Mouse (Mus musculus) myocyte (in vitro differentiated cells): ENCODE measurements at regions not wholly inside any gene's neighbourhood (a gene's known extent, or its start where the extent isn't known, plus 50 kb on each side); places are given as distances from the start of the nearest gene placed in this dataset.

Source experiments
- H3K27me3 ChIP-seq: one replicate; pipeline ENCODE4 v1.6.1; 2011; ENCODE audit not compliant: control insufficient read depth, insufficient read depth, insufficient read length
- H3K36me3 ChIP-seq: one replicate; pipeline ENCODE4 v1.6.1; 2011; ENCODE audit not compliant: control insufficient read depth, insufficient read depth
- H3K4me2 ChIP-seq: one replicate; pipeline ENCODE4 v1.6.1; 2011; ENCODE audit warnings: low read depth, control low read depth
- H3K4me3 ChIP-seq: one replicate; pipeline ENCODE4 v1.5.1; 2011; ENCODE audit warnings: mild to moderate bottlenecking, control low read depth, moderate library complexity
- H3K79me2 ChIP-seq: one replicate; pipeline ENCODE4 v1.6.1; 2011; ENCODE audit not compliant: control insufficient read depth, insufficient read depth
- H3ac ChIP-seq: one replicate; pipeline ENCODE4 v1.6.1; 2011; ENCODE audit not compliant: control insufficient read depth, insufficient read length
- CEBPB ChIP-seq: IDR thresholded peaks from 2 replicates; pipeline ENCODE4 v1.6.1; 2011; ENCODE audit warnings: mild to moderate bottlenecking, moderate library complexity; ENCODE audit not compliant: poor library complexity, insufficient read depth, severe bottlenecking
- E2F4 ChIP-seq: IDR thresholded peaks from one replicate; pipeline ENCODE4 v1.6.1; 2011; ENCODE audit warnings: mild to moderate bottlenecking, control low read depth, moderate library complexity; ENCODE audit not compliant: insufficient read depth
- MAX ChIP-seq: IDR thresholded peaks from one replicate; pipeline ENCODE4 v1.6.1; 2011; ENCODE audit warnings: low read depth, mild to moderate bottlenecking, control low read depth
- MYOD1 ChIP-seq, 3 experiments: IDR thresholded peaks; one replicate each; pipeline ENCODE4 v1.6.1; 2011; ENCODE audit warnings: control low read depth in 2 of 3, low read depth in 2 of 3, mild to moderate bottlenecking in 2 of 3, moderate library complexity in 1 of 3; ENCODE audit not compliant: insufficient read length in 2 of 3, control insufficient read depth in 1 of 3
- MYOG ChIP-seq, 3 experiments: IDR thresholded peaks; one replicate each; pipeline ENCODE4 v1.6.1; 2011; ENCODE audit warnings: control low read depth in 2 of 3, low read depth in 2 of 3, mild to moderate bottlenecking in 2 of 3; ENCODE audit not compliant: insufficient read length in 2 of 3, control insufficient read depth in 1 of 3, insufficient read depth in 1 of 3
- POLR2A ChIP-seq: IDR thresholded peaks from one replicate; pipeline ENCODE4 v1.6.1; 2011; ENCODE audit warnings: low read depth, mild to moderate bottlenecking, control low read depth, moderate library complexity; ENCODE audit not compliant: insufficient read length
- POLR2AphosphoS2 ChIP-seq: IDR thresholded peaks from one replicate; pipeline ENCODE4 v1.6.1; 2011; ENCODE audit warnings: low read depth, control low read depth; ENCODE audit not compliant: insufficient read length
- REST ChIP-seq: IDR thresholded peaks from one replicate; pipeline ENCODE4 v1.6.1; 2011; ENCODE audit warnings: mild to moderate bottlenecking, control low read depth, moderate library complexity; ENCODE audit not compliant: insufficient read depth, insufficient read length
- SRF ChIP-seq: IDR thresholded peaks from one replicate; pipeline ENCODE4 v1.6.1; 2011; ENCODE audit warnings: low read depth; ENCODE audit not compliant: control insufficient read depth, insufficient read length
- TCF12 ChIP-seq: IDR thresholded peaks from one replicate; pipeline ENCODE4 v1.6.1; 2011; ENCODE audit warnings: mild to moderate bottlenecking, control low read depth; ENCODE audit not compliant: poor library complexity, insufficient read depth, severe bottlenecking
- TCF3 ChIP-seq: IDR thresholded peaks from one replicate; pipeline ENCODE4 v1.6.1; 2011; ENCODE audit warnings: low read depth, control low read depth; ENCODE audit not compliant: insufficient read length
- USF1 ChIP-seq: IDR thresholded peaks from one replicate; pipeline ENCODE4 v1.6.1; 2011; ENCODE audit warnings: low read depth, mild to moderate bottlenecking, control low read depth, moderate library complexity

DNA sequence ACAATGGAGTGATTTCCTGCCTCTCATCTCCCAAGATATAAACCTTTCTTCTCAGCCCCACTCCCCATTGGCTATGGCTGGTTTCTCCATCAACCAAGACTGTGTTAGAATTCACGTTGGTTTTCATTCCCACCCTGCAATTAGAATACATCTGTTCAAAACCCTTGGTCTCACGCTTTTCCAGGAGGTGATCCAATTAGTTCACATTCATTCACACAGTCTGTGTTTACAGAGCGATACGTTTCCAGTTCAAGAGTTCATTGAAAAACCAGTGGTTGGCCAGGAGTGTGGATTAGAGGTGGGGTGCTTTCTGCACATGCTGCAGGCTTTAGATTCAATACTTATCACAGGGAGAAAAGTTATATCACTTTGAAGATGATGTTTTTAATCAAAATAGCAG lies 412.5 kb downstream of the D3Ertd751e start:
- no peaks in the 10 kb centered on the region for H3K36me3 ChIP-seq
- no peak overlapping the region for H3K4me3 ChIP-seq
- no peak overlapping the region for H3K4me2 ChIP-seq
- H3ac ChIP-seq = no peak overlapping the region
- no peak for TF ChIP-seq E2F4
- TF ChIP-seq TCF12 = no peak
- no peak for TF ChIP-seq POLR2A
- no peak for TF ChIP-seq MYOG (IDR thresholded peaks at IDR 0.05; ENCODE audit: control insufficient read depth in 1 of 3, insufficient read depth in 1 of 3, insufficient read length in 2 of 3, low read depth in 2 of 3)
- no peak for TF ChIP-seq MYOD1 (IDR thresholded peaks at IDR 0.05; ENCODE audit: control insufficient read depth in 1 of 3, insufficient read length in 2 of 3, low read depth in 2 of 3)
- no peak for TF ChIP-seq TCF3
- TF ChIP-seq SRF = no peak
- H3K27me3 ChIP-seq = no peaks in the 10 kb centered on the region
- no peaks in the 10 kb centered on the region for H3K79me2 ChIP-seq

DNA sequence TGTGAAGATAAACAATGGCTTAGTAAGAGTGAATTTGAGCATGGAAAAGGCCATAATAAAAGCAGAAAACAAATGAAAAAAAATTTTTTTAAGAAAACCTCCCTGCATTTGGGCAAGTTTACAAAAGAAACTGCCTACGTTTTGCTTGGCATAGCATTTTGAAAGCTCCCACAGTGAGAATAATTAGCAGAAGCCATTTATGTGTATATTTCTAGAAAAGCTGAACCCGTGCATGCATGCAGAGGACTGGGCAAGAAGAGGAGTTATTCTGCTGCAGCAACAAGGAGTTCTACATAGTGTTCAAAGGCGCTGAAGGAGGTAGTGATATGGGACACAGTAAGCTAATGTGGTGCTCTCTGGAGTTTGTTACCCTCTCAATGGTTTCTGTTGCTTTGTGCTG lies 421.3 kb downstream of the D3Ertd751e start:
- H3K4me2 ChIP-seq = no peak overlapping the region
- H3K36me3 ChIP-seq = no peaks in the 10 kb centered on the region
- no peaks in the 10 kb centered on the region for H3K27me3 ChIP-seq
- H3K4me3 ChIP-seq = no peak overlapping the region
- no peak overlapping the region for H3ac ChIP-seq
- TF ChIP-seq REST (no peak), E2F4 (no peak), TCF3 (no peak), MAX (no peak), SRF (no peak), TCF12 (no peak), CEBPB (no peak), MYOD1 (IDR thresholded peaks at IDR 0.05; ENCODE audit: control insufficient read depth in 1 of 3, insufficient read length in 2 of 3, low read depth in 2 of 3) (no peak), MYOG (IDR thresholded peaks at IDR 0.05; ENCODE audit: control insufficient read depth in 1 of 3, insufficient read depth in 1 of 3, insufficient read length in 2 of 3, low read depth in 2 of 3) (no peak), POLR2AphosphoS2 (no peak), POLR2A (no peak), USF1 (no peak)
- H3K79me2 ChIP-seq = no peaks in the 10 kb centered on the region

DNA sequence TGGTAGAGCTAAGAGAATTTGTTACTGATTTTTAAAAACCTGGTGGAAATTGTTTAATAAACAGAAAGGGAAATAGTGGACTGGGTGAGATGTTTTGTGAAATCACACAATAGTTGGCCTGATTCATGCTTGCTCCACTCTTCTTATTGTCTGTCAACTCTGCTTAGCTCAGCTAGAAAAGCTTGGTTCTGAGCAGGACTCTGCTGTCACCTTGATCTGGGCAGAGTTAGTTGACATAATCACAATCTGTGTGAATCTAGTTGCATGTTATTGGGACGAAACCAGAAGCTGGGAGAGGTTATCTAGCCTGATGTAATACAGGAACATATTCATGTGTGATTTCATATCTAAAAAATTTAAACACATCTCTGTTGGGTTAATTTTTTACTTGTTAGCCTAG lies 456.8 kb downstream of the D3Ertd751e start:
- no peaks in the 10 kb centered on the region for H3K36me3 ChIP-seq
- no peaks in the 10 kb centered on the region for H3K79me2 ChIP-seq
- H3ac ChIP-seq = no peak overlapping the region
- TF ChIP-seq MYOD1 (IDR thresholded peaks at IDR 0.05; ENCODE audit: control insufficient read depth in 1 of 3, insufficient read length in 2 of 3, low read depth in 2 of 3) (no peak), SRF (no peak), MYOG (IDR thresholded peaks at IDR 0.05; ENCODE audit: control insufficient read depth in 1 of 3, insufficient read depth in 1 of 3, insufficient read length in 2 of 3, low read depth in 2 of 3) (no peak), REST (no peak), MAX (no peak), TCF12 (no peak), POLR2A (no peak)
- no peaks in the 10 kb centered on the region for H3K27me3 ChIP-seq
- no peak overlapping the region for H3K4me3 ChIP-seq
- H3K4me2 ChIP-seq = no peak overlapping the region

GRCm38 (mm10) chr3:42201373-42201772 lies 459.0 kb downstream of the D3Ertd751e start:
- no peak for TF ChIP-seq E2F4
- no peak for TF ChIP-seq POLR2AphosphoS2
- TF ChIP-seq MAX = no peak
- TF ChIP-seq TCF12 = no peak
- no peak for TF ChIP-seq REST
- TF ChIP-seq MYOD1 (IDR thresholded peaks at IDR 0.05; ENCODE audit: control insufficient read depth in 1 of 3, insufficient read length in 2 of 3, low read depth in 2 of 3) = no peak
- TF ChIP-seq MYOG (IDR thresholded peaks at IDR 0.05; ENCODE audit: control insufficient read depth in 1 of 3, insufficient read depth in 1 of 3, insufficient read length in 2 of 3, low read depth in 2 of 3) = no peak
- TF ChIP-seq TCF3 = no peak
- TF ChIP-seq SRF = no peak
- no peak for TF ChIP-seq USF1
- no peak for TF ChIP-seq CEBPB
- TF ChIP-seq POLR2A = no peak
- Histone ChIP-seq H3ac (no peak overlapping the region), H3K36me3 (no peaks in the 10 kb centered on the region), H3K79me2 (no peaks in the 10 kb centered on the region), H3K27me3 (no peaks in the 10 kb centered on the region), H3K4me3 (no peak overlapping the region), H3K4me2 (no peak overlapping the region)

GRCm38 (mm10) chr3:42205640-42206039 lies 463.2 kb downstream of the D3Ertd751e start:
- H3K79me2 ChIP-seq = no peaks in the 10 kb centered on the region
- H3ac ChIP-seq = no peak overlapping the region
- TF ChIP-seq MYOD1 (IDR thresholded peaks at IDR 0.05; ENCODE audit: control insufficient read depth in 1 of 3, insufficient read length in 2 of 3, low read depth in 2 of 3) (no peak), MYOG (IDR thresholded peaks at IDR 0.05; ENCODE audit: control insufficient read depth in 1 of 3, insufficient read depth in 1 of 3, insufficient read length in 2 of 3, low read depth in 2 of 3) (no peak), REST (no peak), TCF3 (no peak), POLR2A (no peak), POLR2AphosphoS2 (no peak), CEBPB (no peak), SRF (no peak), MAX (no peak), TCF12 (no peak), E2F4 (no peak)
- no peaks in the 10 kb centered on the region for H3K27me3 ChIP-seq
- H3K4me2 ChIP-seq = no peak overlapping the region
- H3K4me3 ChIP-seq = no peak overlapping the region
- H3K36me3 ChIP-seq = no peaks in the 10 kb centered on the region
